Mouse (Mus musculus): ENCODE results near the gene Snx12.

DNA sequence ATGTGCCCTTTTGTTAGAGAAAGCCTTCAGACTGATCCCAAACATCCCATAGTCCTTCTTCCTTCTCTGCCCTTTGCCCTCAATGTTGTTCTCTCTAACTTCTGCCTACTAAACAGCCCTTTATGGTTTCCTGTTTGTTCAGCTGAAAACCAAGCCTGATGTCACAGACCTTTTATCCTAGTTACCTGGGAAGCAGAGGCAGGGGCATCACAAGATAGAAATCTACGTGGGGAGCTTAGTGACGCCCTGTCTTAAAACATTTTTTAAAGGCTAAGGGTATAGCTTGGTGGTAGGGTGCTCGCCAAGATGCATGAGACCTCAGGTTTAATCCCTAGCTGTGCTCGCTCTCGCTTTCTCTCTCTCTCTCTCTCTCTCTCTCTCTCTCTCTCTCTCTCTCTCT is 74.9 kb downstream of the Snx12 start:
- TF ChIP-seq TCF12 (IDR thresholded peaks at IDR 0.05; ENCODE audit: low read depth, low read length) (no peak), ZNF384 (IDR thresholded peaks at IDR 0.05; ENCODE audit: low read depth, low read length) (no peak), SMC3 (IDR thresholded peaks at IDR 0.05; ENCODE audit: low read depth, low read length) (no peak), MXI1 (IDR thresholded peaks at IDR 0.05; ENCODE audit: low read depth, low read length) (no peak)
